ENCODE assay signal across 14 mouse cellular contexts in the genomic region with DNA sequence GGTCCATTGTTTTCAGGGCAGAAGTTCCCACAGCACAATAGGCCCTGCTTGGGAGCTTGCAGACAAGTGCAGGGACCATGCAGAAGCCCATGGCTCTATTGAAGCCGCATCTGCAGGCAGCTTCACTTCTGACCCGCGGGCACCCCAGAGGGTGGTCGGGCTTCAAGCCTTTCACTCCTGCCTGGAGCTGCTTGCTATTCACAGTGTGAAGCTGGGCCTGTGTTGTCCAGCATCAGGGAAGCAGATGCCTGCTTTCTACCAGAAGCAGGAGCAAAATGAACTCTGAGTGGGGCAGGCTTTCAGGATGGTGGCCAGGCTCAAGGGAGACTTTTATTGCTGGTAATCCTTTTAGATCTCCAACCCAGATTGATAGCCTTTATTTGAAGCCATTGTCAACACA.
DNase-seq lines count a peak whose midpoint lies in the region; ATAC-seq lines count a peak whose summit lies in the region.
"Had no signal": no experiment of that assay in that cellular context is flagged by ENCODE, and none has a peak within 500 bp of the region (broad histone marks: within the 10 kb centered on the region; RNA-seq: fewer than 3 reads in every experiment).

No protein-coding gene starts in this region.

- H3K4me2 ChIP-seq in hindbrain, embryonic 13.5 days = no peak overlapping the region
- no peak overlapping the region for H3K4me2 ChIP-seq in midbrain, embryonic 15.5 days
- H3K4me2 ChIP-seq in intestine, embryonic 15.5 days (replicated peaks) = no peak overlapping the region
- H3K4me2 ChIP-seq: embryonic facial prominence, embryonic 12.5 days; limb, embryonic 13.5 days had no signal

- no peaks in the 10 kb centered on the region for H3K9me3 ChIP-seq in hindbrain, embryonic 13.5 days
- H3K9me3 ChIP-seq in midbrain, embryonic 15.5 days = no peaks in the 10 kb centered on the region
- H3K9me3 ChIP-seq in intestine, embryonic 15.5 days = no peaks in the 10 kb centered on the region
- H3K9me3 ChIP-seq: embryonic facial prominence, embryonic 12.5 days; limb, embryonic 13.5 days had no signal

- peak; percentile 72 for ATAC-seq in hindbrain, embryonic 13.5 days (ENCODE audit: low FRiP score)
- peak; percentile 59; the same call in 1 of the 2 replicates for ATAC-seq in midbrain, embryonic 15.5 days (replicated peaks)
- no peak for ATAC-seq in intestine, embryonic 15.5 days
- ATAC-seq in inflammation-experienced regulatory T-cells, adult 6 months = no peak
- ATAC-seq: intestine, postnatal 0 days had no signal

- 0 out of 2 replicates have a peak overlapping the region, but pooled peaks have one; percentile 15 for H3K9ac ChIP-seq in hindbrain, embryonic 13.5 days
- no peak overlapping the region for H3K9ac ChIP-seq in midbrain, embryonic 15.5 days
- no peak overlapping the region for H3K9ac ChIP-seq in intestine, embryonic 15.5 days
- H3K9ac ChIP-seq: embryonic facial prominence, embryonic 12.5 days; limb, embryonic 13.5 days had no signal

- H3K4me3 ChIP-seq in hindbrain, embryonic 13.5 days = no peak overlapping the region
- no peak overlapping the region for H3K4me3 ChIP-seq in midbrain, embryonic 15.5 days
- no peak overlapping the region for H3K4me3 ChIP-seq in intestine, embryonic 15.5 days (replicated peaks)
- H3K4me3 ChIP-seq: embryonic facial prominence, embryonic 12.5 days; limb, embryonic 13.5 days had no signal

- intact Hi-C loops in left cerebral cortex, postnatal 4 days (cut with DNase I) = no loop called here
- intact Hi-C loops in left cerebral cortex, postnatal 10 days (cut with DNase I) = no loop called here

- H3K27me3 ChIP-seq in hindbrain, embryonic 13.5 days = peaks cover 22% of the 10 kb centered on the region; the same call in 1 of the 2 replicates
- peaks cover 34% of the 10 kb centered on the region for H3K27me3 ChIP-seq in midbrain, embryonic 15.5 days (replicated peaks)
- H3K27me3 ChIP-seq in intestine, embryonic 15.5 days (replicated peaks) = no peaks in the 10 kb centered on the region
- H3K27me3 ChIP-seq: embryonic facial prominence, embryonic 12.5 days had no signal

- no peaks in the 10 kb centered on the region for H3K36me3 ChIP-seq in hindbrain, embryonic 13.5 days
- no peaks in the 10 kb centered on the region for H3K36me3 ChIP-seq in midbrain, embryonic 15.5 days (replicated peaks)
- no peaks in the 10 kb centered on the region for H3K36me3 ChIP-seq in intestine, embryonic 15.5 days
- H3K36me3 ChIP-seq: embryonic facial prominence, embryonic 12.5 days; limb, embryonic 13.5 days had no signal

- peak; percentile 8 for DNase-seq in left cerebral cortex, postnatal 4 days
- no peak for DNase-seq in left cerebral cortex, postnatal 10 days (ENCODE audit: extremely low spot score in 1 of 2, low spot score in 2 of 2)
- no peak for DNase-seq in cerebellum, postnatal 25 days
- no peak for DNase-seq in kidney, postnatal 4 days
- DNase-seq: layer of hippocampus, adult 9-11 months; lung, adult 2 months; right cerebral cortex, postnatal 25 days had no signal

- peak overlapping the region; percentile 40; the same call in 1 of the 2 replicates for H3K27ac ChIP-seq in hindbrain, embryonic 13.5 days
- no peak overlapping the region for H3K27ac ChIP-seq in midbrain, embryonic 15.5 days
- no peak overlapping the region for H3K27ac ChIP-seq in intestine, embryonic 15.5 days
- H3K27ac ChIP-seq: embryonic facial prominence, embryonic 12.5 days; limb, embryonic 13.5 days had no signal

- peaks cover 23% of the 10 kb centered on the region for H3K4me1 ChIP-seq in hindbrain, embryonic 13.5 days (replicated peaks)
- H3K4me1 ChIP-seq in midbrain, embryonic 15.5 days = peaks cover 5% of the 10 kb centered on the region
- peaks cover 2% of the 10 kb centered on the region for H3K4me1 ChIP-seq in intestine, embryonic 15.5 days (replicated peaks)

- WGBS in hindbrain, embryonic 13.5 days = 1% methylated on average over 4 of the region's 4 CpGs
- 2% methylated on average over 4 of the region's 4 CpGs for WGBS in midbrain, embryonic 15.5 days
- WGBS in intestine, embryonic 15.5 days = 18% methylated on average over 4 of the region's 4 CpGs

Comparison
In these comparisons a context has a peak if more than half of its experiments do, and no peak if none do; other contexts are left out.
1. ATAC-seq: peak in hindbrain, embryonic 13.5 days (single experiment) and midbrain, embryonic 15.5 days (single experiment); none in intestine, embryonic 15.5 days (single experiment) and inflammation-experienced regulatory T-cells, adult 6 months (single experiment).